Mouse (Mus musculus) frontal cortex, postnatal 10 days (tissue): ENCODE measurements around the gene Tiam1.

Experiments used
- DNase-seq, 2 experiments: peaks; one replicate each; pipeline ENCODE4 v3.0.0; 2022; ENCODE audit warnings: low spot score in 2 of 2, mixed read lengths in 1 of 2

Tiam1 gene

GRCm38 (mm10) chr16:90143760-90144516, at the start of gene Tiam1:
Gene Tiam1 (minus strand): TSS chr16:90143769.
- peak; percentile 95 to 97 for DNase-seq

DNA sequence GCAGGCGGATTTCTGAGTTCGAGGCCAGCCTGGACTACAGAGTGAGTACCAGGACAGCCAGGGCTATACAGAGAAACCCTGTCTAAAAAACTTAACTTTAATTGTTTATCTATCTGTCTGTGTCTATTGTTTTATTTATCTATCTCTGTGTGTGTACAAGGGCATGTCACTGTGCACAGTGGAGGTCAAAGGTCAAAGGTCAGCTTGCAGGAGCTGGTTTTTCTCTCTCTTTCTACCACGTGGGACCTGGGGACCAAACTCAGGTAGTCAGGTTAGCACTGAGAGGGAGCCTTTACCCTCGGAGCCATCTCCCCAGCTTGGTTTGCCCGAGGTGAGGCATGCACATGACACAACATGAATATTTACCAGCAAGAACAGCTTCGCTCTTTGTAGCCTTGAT, 47.7 kb upstream of the Tiam1 start:
- DNase-seq, result no peak

- DNase-seq, result no peak
These were observed 43.9 kb upstream of the Tiam1 start for GRCm38 (mm10) chr16:90187453-90187852.

GRCm38 (mm10) chr16:90185928-90186588, 42.5 kb upstream of the Tiam1 start:
- DNase-seq, result peak; percentile 48 to 79

DNA sequence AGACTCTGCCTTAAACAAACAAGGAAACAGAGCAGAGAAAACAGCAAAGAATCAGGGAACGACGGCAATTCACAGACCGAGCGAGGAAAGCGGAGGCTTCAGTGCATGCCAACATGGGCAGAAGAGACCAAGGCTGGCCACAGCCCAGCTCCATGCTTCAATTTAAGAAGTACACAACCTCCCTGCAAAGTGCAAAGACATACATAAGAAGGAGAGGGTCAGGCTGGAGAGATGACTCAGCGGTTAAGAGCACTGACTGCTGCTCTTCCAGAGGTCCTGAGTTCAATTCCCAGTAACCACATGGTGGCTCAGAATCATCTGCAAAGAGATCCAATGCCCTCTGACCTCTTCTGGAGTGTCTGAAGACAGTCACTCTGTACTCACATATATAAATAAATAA, 40.6 kb upstream of the Tiam1 start:
- DNase-seq, result no peak

GRCm38 (mm10) chr16:90181673-90182072, 38.1 kb upstream of the Tiam1 start:
- DNase-seq, result no peak

DNA sequence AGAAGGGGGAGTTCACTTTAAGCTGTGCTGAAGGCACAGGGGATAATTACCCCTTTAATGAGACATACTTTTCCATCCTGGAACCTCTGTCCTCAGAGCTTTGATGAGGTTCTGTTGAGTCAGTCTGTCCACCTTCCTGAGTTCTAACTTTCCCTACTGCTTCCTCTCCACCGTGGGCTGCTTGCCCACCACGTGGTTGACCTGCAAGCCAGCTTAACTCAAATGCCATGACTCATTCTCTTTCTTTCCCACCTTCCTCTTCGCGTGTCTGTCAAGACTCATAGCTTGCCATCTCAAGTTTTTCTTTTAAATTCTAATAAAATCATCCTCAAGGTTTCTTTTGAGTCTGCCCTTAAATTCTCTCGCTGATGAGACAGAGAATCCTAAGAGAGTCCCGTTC, 37.4 kb upstream of the Tiam1 start:
- no peak for DNase-seq

- DNase-seq, result no peak
These were observed 36.3 kb upstream of the Tiam1 start for GRCm38 (mm10) chr16:90179892-90180291.

GRCm38 (mm10) chr16:90178404-90178803, 34.8 kb upstream of the Tiam1 start:
- DNase-seq, result no peak

GRCm38 (mm10) chr16:90177425-90177824, 33.9 kb upstream of the Tiam1 start:
- DNase-seq, result no peak

GRCm38 (mm10) chr16:90176472-90176871, 32.9 kb upstream of the Tiam1 start:
- DNase-seq, result peak; percentile 40 to 61

DNA sequence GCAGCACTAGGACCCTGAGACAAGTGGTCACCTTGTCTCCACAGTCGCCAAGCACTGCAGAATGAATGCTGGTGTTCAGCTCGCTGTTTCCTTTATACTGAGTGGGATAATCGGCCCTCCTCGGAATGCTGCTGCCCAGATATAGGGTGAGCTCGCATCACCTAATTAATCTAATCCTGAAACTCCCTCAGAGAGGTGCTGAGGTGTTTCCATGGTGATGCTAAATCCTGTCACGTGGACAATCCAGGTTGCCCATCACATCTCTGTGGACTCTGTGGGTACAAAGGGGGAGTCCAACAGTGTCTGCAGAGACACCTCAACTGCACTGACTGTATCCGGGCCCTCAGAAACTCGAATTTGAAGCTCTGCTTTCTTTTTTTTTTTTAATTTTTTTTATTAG, 27.8 kb upstream of the Tiam1 start:
- no peak for DNase-seq

- DNase-seq, result no peak
These were observed 27.1 kb upstream of the Tiam1 start for GRCm38 (mm10) chr16:90170676-90171075.

DNA sequence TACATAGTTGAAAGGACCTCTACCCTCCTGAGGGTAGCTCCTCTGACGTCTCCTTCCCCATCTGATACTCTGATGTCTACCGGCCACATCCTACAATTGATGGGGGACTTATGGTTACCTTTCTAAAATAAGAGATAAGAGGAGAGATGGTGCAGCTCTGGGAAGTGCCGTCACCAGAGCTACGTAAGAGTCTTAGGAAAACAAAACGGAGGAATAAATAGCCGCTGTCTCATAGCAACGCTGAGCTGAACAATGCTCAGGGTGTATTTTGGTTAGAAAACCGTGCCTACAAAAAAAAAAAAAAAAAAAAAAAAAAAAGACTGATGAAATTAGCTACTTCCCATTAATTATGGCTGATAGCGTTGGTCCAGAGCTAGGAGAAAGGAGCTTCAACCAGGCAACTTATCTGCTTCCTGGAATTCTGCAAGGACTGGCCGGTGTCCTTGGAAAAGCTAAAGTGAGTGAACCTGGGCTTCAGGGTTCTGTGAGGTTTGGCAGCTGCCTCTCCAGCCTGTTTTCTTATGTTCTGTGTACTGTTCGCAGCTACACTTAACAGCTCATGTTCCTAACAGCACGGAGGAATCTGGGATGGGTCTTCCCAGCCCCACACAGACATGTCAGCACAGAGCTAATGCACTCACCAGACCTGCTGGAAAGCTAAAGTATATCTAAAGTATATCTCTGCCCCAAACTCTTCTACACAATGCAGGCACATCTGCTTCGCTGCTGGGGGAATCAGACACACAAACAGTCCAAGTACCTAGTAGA, 26.5 kb upstream of the Tiam1 start:
- no peak for DNase-seq

DNA sequence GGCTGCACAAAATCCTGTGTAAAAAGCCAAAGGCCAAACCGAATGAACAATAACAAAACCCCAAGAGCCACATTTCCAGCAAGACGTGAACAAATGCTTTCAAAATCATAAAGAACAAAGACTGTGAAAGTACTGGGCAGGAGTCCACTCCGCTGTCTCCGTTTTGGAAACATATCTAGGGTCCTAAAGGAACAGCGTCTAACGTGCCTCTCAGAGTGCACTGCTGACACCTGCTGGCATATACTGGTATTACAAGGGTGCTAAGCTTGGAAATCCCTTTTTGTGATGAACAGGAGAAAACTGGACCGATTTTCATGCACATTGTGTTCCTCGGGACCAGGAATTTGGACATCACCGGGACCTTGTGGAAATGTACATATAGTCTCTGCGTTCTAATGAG, 24.1 kb upstream of the Tiam1 start:
- peak; percentile 34 to 66 for DNase-seq

DNA sequence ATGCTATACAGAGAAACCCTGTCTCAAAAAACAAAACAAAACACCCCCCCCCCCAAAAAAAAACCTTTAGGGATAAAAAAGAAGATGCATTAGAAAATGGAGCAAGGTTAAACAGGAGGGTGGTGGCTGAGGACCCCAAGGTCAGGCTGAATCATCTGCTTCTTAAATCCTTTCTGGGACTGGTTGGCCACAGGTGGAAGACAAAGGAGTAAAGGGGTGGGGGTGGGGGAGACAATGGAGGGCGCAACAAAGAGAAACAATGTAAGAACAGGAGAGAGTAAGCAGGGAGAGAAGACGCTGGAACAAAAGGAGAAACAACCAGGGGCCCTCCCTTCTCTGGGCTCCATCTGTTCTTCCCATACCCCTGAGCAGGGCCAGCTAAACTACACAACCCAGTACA, 21.9 kb upstream of the Tiam1 start:
- no peak for DNase-seq

GRCm38 (mm10) chr16:90164942-90165341, 21.4 kb upstream of the Tiam1 start:
- DNase-seq, result no peak

- DNase-seq, result no peak
These were observed 11.5 kb upstream of the Tiam1 start for GRCm38 (mm10) chr16:90155080-90155479.

- no peak for DNase-seq
These were observed 7.3 kb upstream of the Tiam1 start for GRCm38 (mm10) chr16:90150820-90151219.

GRCm38 (mm10) chr16:90150126-90150525, 6.6 kb upstream of the Tiam1 start:
- DNase-seq, result no peak

DNA sequence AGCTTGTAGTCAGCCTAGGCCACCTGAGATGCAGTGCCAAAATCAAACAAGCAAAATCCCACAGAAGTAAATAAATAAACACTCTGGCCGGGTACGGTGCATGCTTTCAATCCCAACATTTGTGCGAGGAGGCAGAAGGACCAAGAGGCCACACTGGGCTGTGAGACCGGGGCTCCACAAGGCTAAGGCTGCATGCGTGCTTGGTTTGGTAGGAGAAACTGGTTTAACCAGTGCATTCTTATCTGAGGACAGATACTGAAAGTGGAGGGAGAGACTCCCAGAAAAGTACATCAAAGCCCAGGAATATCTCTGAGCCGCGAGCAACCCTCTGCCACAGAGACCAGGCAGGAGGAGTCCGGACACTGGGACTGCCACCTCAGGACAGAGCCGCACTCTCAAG, 5.8 kb upstream of the Tiam1 start:
- DNase-seq, result no peak

DNA sequence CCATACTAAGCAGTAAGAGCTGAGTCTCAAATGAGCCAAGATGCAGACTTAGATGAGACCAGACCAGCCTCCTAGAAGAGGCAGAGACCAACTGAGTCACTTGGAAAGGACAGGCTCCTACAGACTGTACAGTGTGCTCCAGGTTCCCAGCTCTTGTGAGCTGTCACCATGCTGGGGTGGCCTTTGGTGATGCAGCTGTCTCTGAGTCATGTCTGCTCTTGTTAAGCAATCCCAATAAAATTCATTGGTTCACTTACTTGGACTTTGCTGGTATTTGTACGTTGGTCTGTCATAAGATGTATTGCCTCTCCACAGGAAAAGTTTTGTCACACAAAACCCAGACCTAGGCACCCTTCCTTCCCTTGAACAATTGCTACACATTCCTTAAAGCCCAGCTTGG, 1.7 kb upstream of the Tiam1 start:
- no peak for DNase-seq

GRCm38 (mm10) chr16:90144541-90144940, 972 bp upstream of the Tiam1 start:
- no peak for DNase-seq
